Mouse (Mus musculus): ENCODE results near the gene Cpsf4l.
"Not testable (repeated sequence)": the region's sequence is repeated elsewhere in the genome, so short reads cannot be mapped to it uniquely, and the experiment has no call there.

Gene Cpsf4l

GRCm38 (mm10) chr11:113664279-113664678 lies 45.5 kb downstream of the Cpsf4l start:
- DNase-seq = no peak

DNA sequence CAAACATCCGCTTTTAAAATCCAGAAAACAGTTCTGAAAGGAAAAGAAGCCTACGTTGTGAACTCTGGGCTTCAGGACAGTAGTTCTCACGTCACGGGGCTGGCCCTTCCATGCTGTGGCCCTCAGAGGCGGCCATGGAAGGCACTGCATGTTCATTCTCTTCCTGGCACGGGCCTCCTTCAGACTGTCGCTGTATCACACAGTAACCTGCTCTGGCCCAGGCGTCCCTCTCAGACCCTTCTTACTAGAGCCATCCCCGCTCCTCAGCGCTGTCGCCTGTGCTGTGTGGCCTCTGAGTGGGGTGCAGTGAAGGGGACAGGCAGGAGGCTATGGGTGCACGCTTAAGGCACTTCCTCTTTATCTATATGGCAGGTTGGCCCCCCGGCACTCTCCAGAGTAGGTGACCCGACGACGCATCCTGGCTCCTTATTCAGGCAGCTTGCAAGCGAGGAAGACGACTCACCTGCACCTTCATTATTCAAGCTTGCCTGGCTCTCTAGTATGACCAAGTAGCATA lies 47.9 kb downstream of the Cpsf4l start:
- DNase-seq = no peak

DNA sequence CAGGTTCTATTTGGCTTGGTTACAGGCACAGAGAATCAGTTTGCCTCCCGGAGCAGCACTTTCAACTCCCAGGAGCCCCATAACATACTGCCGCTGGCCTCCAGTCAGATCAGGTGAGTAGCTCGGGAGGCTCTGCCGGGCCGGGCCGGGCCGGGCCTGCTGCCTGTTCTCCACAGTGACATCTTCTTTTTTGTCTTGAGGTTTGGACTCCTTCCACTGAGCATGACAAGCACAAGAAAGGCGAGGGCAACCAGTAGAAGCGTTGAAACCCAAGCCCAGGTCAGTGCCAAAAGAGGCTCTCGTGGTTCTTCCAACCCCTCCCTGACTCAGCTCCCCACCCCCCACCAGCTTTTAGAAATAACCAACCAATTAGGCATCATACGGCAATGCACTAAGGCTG lies 48.9 kb downstream of the Cpsf4l start:
- DNase-seq = no peak

- not testable (repeated sequence) for DNase-seq
These were observed 49.6 kb downstream of the Cpsf4l start for GRCm38 (mm10) chr11:113660213-113660612.

- no peak for DNase-seq
These were observed 51.1 kb downstream of the Cpsf4l start for GRCm38 (mm10) chr11:113658763-113659162.

DNA sequence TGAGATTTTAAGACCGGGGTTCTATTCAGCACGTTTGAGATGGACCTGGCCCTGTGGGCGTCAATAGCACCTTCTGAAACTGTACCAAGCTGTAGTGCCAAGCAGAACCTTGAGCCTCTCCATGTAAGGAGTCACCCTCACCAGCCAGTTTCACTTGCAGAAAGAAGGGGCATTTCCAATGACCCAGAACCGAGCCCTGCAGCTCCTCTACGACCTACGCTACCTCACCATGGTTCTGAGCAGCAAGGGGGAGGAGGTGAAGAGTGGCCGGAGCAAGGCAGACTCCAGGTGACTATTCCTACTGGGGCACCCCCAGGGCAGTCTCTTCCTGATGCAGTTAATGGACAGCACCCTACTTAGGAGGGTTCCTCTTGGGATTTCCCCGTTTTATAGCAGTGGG lies 51.5 kb downstream of the Cpsf4l start:
- DNase-seq = peak; percentile 67

DNA sequence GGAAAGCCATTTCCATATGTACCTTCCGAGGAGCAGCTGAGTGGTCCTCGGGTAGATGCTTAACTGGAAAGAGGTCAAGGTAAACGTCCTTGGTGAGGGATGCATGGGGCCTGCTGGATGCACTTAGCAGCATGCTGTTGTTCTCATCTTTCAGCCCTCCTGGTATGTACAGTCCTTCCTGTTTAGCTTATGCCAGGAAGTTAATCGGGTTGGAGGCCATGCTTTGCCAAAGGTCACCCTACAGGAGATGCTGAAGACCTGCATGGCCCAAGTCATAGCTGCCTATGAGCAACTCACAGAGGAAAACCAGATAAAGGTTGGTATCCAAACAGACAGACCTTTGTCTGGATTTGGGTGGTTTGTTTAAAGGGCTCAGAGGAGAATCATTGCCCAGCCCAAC lies 52.6 kb downstream of the Cpsf4l start:
- no peak for DNase-seq

DNA sequence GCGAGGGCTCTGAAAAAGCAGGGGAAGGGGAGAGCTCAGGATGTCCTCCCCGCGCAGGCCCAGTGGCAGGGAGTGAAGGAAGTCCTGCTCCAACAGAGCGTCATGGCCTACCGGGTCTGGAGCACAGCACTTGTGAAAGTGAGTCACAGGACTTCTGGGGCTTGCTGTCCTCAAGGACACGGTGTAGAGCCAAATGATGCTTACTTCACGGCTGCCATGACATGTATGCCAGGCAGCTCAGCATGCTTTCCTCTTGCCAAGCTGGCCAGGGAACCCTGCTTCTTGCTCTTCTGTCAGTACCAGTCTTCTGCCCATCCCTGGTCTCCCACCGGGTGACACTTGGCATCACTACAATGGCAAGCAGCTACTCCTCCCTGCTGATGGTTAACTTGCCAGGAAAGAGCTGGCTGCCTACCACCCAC lies 53.3 kb downstream of the Cpsf4l start:
- DNase-seq = no peak

DNA sequence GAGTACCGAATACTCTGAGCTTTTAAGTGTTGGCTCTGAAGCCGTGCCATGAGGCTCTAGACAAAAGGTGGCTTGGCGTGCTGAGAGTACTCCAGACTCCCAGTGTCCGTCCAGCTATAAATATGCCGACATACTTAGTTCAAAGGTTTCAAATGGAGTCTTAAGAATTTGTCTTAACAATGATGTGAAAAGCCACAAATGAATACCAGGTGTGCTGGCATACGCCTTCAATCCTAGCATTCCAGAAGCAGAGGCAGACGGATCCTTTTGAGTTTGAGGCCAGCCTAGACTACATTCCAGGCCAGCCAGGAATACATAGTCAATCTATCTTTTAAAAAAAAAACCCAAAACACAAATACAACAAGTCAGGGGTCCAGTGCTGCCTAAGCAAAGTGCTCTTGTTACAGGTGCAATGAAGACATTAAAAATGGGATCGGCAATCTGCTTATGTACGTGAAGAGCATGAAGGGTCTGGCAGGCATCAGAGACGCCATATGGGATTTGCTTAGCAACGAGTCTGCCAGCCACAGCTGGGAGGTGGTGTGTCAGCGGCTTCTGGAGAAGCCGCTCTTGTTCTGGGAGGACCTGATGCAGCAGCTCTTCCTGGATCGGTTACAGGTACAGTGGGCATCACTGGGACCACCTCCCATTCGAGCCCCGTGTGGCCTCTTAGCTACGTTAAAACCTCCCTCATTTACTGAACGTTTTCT lies 55.1 kb downstream of the Cpsf4l start:
- no peak for DNase-seq

DNA sequence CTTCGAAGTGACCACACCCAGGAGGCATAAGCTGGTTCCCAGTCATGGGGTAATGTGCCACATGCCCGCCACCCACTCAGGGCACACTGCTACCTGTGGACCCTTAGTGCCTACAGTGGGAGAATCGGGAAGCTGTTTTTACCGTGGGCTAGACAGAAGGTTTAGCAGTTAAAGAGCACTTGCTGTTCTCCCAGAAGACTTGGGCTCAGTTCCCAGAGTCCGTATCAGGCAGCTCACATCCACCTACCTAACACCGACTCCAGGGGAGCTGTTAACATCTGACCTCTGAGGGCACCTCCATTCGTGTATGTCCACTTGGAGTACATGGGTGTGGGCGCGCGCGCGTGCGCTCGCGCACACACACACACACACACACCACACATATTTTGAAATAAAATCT lies 55.7 kb downstream of the Cpsf4l start:
- DNase-seq = no peak

GRCm38 (mm10) chr11:113652516-113652915 lies 57.3 kb downstream of the Cpsf4l start:
- DNase-seq = peak; percentile 78

- peak; percentile 48 for DNase-seq
These were observed 57.9 kb downstream of the Cpsf4l start for GRCm38 (mm10) chr11:113651907-113652273.

DNA sequence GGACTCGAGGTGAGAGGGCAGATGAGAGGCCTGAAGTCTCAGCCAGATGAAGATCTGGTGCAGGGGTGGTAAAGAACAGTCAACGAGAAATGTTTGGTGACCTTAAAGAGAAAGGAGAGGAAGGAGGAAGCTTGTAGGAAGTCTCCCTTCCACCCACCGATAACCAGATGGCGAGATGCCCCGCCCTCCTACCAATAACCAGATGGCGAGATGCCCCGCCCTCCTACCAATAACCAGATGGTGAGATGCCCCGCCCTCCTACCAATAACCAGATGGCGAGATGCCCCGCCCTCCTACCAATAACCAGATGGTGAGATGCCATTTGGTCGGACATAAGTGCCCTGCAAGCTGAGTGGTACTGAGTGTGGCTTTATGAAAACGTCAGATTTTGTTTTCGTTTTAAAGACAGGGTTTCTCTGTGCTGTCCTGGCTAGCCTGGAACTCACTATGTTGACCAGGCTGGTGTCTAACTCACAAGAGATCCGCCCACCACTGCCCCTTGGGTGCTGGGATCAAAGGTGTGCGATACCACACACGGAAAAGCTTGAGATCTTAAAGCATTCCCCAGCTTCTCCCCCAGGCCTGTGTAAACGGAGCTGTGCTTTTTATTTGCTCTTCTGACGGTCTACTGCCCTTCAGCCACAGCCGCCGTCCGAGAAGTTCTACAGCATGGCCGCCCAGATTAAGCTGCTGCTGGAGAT lies 58.5 kb downstream of the Cpsf4l start:
- no peak for DNase-seq

DNA sequence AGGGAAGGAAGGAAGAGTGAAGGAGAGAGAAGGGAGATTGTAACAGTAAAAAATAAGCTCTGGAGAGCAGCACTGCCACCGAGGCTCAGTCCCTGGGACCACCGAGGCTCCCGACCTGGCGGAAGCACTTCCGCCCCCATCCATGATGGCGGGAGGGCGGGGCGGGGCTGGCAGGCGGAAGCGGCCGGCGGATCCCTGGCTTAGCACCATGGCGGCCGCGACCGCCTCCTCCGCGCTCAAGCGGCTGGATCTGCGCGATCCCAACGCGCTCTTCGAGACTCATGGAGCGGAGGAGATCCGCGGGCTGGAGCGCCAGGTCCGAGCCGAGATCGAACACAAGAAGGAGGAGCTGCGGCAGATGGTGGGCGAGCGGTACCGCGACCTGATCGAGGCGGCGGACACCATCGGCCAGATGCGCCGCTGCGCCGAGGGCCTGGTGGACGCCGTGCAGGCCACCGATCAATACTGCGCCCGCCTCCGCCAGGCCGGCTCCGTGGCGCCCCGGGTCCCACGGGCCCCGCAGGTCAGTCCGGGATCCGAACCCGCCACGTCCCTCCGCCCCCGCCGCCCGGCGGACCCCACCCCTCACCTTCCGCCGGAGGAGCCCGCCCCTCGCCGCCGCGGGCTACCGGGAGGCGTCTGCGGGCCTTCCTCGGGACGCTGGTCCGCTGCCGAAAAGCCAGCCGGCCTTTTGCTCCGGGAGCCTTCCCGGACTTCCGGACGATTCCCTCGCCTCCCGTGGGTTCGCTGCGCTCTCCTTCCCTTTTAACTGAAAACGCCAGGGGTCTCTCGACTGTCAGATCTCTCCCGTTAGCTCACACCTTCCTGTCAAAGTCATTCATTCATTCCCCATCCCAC lies 60.2 kb downstream of the Cpsf4l start, which contains the start of gene Slc39a11:
Gene Slc39a11 (minus strand): TSS at position 727 of the 858 bp plus-strand sequence.
- peak; percentile 55 for DNase-seq

- DNase-seq = no peak
These were observed 61.0 kb downstream of the Cpsf4l start, which contains the start of gene Cog1 for GRCm38 (mm10) chr11:113648690-113649352. Cog1 (plus strand) TSS chr11:113649169.
